Mouse (Mus musculus) hindbrain, embryonic 16.5 days (tissue): Measurements from ENCODE around the gene Ar. TPM values are rescaled to one million over a fixed set of nuclear protein-coding genes. Genes with fewer than 3 reads are reported as not detected.

Experiments used
- ATAC-seq: fragments of 200-750 bp; cut with Nextera tagmentation; 2 replicates; pipeline ENCODE4 v1.8.0; 2017; ENCODE audit warnings: moderate TSS enrichment, moderate library complexity
- H3K27ac ChIP-seq: fragments of 300-500 bp; sonication (generic); 2 replicates; pipeline ENCODE4 v1.5.1; 2014; ENCODE audit warnings: low read depth, mild to moderate bottlenecking, control low read depth, low read length, moderate library complexity
- H3K27me3 ChIP-seq: fragments of 300-500 bp; sonication (generic); replicated peaks from 2 replicates; pipeline ENCODE4 v1.6.1; 2014; ENCODE audit warnings: low read length; ENCODE audit not compliant: control insufficient read depth, insufficient read depth
- H3K36me3 ChIP-seq: fragments of 300-500 bp; sonication (generic); 2 replicates; pipeline ENCODE4 v1.6.1; 2014; ENCODE audit warnings: mild to moderate bottlenecking, low read length, moderate library complexity, mixed read lengths; ENCODE audit not compliant: control insufficient read depth, insufficient read depth
- H3K4me1 ChIP-seq: fragments of 300-500 bp; sonication (generic); 2 replicates; pipeline ENCODE4 v1.6.1; 2014; ENCODE audit warnings: low read depth, low read length; ENCODE audit not compliant: control insufficient read depth, insufficient read depth
- H3K4me2 ChIP-seq: fragments of 300-500 bp; sonication (generic); 2 replicates; pipeline ENCODE4 v1.6.1; 2014; ENCODE audit warnings: mild to moderate bottlenecking, low read length, control low read depth, moderate library complexity
- H3K4me3 ChIP-seq: fragments of 300-500 bp; sonication (generic); 2 replicates; pipeline ENCODE4 v1.5.1; 2014; ENCODE audit warnings: mild to moderate bottlenecking, low read length, control low read depth, moderate library complexity
- H3K9ac ChIP-seq: fragments of 300-500 bp; sonication (generic); 2 replicates; pipeline ENCODE4 v1.6.1; 2014; ENCODE audit warnings: low read depth, mild to moderate bottlenecking, control low read depth, low read length, moderate library complexity
- H3K9me3 ChIP-seq: fragments of 300-500 bp; sonication (generic); 2 replicates; pipeline ENCODE4 v1.6.1; 2014; ENCODE audit warnings: mild to moderate bottlenecking, low read length, moderate library complexity; ENCODE audit not compliant: control insufficient read depth
- WGBS: fragments of 180-500 bp; shearing (Covaris S2); extraction: QIAGEN DNeasy Blood & Tissue Kit; methylation state at CpG from one replicate; pipeline ENCODE4 v1.1.7; 2014; 5-methylcytosine and 5-hydroxymethylcytosine counted together
- polyA plus RNA-seq: library from polyadenylated mRNA; unstranded; fragments of >200 nt; fragmentation: Nextera tagmentation; extraction: Ambion mirVana; gene quantifications from 2 replicates; pipeline ENCODE4 v1.2.1, GENCODE M21; 2015

The Ar gene
- polyA plus RNA-seq, 1 experiment from 2014 or later: 0.18 TPM

DNA sequence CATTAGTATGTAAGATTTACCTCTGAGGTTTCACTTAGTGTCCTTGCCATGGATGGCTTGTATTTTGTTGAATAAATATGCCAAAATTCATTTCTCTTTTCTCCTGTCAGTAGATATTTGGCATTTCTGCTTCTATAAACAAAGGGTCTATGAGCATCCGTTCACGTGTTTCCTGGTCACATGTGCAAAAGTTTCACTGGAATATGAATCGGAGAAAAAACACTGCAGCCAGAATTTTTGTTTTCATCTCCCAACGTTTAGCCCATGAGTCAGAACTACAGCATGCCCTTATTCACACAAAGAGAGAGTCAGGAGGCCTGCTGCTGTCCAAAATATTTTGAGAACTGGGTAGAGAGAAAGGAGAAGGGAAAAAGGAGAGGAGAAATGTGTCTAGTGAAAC is 99.8 kb downstream of the Ar start:
- no peak overlapping the region for H3K4me3 ChIP-seq
- H3K27me3 ChIP-seq: no peaks in the 10 kb centered on the region
- H3K4me1 ChIP-seq: no peaks in the 10 kb centered on the region
- no peak overlapping the region for H3K27ac ChIP-seq
- H3K4me2 ChIP-seq: no peak overlapping the region
- no peaks in the 10 kb centered on the region for H3K36me3 ChIP-seq
- H3K9ac ChIP-seq: no peak overlapping the region
- H3K9me3 ChIP-seq: no peaks in the 10 kb centered on the region
- WGBS: 79% methylated on average over 4 of the region's 4 CpGs
- no peak for ATAC-seq

DNA sequence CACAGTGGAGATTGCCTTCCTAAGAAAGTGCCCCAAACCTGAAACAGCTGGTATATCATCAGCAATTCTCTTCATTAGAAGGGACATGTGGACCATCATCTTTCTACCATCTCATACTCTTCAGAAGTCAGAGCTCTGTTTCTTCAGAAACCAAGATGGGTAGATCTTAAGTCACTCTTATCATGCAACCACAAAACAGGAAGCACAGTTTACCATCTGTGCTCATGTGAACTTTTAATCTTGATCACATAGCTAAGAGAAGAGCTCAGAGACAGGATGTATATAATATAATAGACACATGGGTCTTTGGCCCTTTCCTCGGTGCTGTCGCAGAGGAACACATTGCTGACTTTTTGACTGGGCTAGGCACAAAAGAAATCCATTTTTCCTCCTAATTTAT is 111.1 kb downstream of the Ar start:
- H3K4me3 ChIP-seq: no peak overlapping the region
- no peak overlapping the region for H3K4me2 ChIP-seq
- no peaks in the 10 kb centered on the region for H3K27me3 ChIP-seq
- no peaks in the 10 kb centered on the region for H3K36me3 ChIP-seq
- H3K27ac ChIP-seq: no peak overlapping the region
- H3K9me3 ChIP-seq: no peaks in the 10 kb centered on the region
- ATAC-seq: no peak
- no peak overlapping the region for H3K9ac ChIP-seq
- WGBS: 77% methylated on average over 2 of the region's 2 CpGs
- no peaks in the 10 kb centered on the region for H3K4me1 ChIP-seq

DNA sequence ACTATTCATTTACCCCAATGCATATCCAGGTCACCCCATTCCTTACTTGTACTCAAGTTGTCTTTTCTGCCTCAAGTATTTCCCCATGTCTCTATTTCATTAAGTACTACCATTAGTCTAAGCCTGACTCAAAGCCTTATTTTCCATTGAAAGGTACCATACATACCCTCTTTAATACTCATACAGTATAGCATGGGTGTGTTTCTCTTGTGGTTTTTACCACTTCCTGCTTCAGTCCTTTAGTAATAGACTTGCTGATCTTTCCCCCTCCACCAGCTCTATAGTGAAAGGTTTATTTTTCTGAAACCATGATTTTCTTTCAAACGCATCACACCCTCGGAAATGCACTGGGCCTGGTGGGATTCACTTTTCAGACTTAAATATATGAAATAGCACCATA is 117.2 kb downstream of the Ar start:
- Histone ChIP-seq H3K27me3 (no peaks in the 10 kb centered on the region), H3K36me3 (no peaks in the 10 kb centered on the region), H3K4me3 (no peak overlapping the region), H3K27ac (no peak overlapping the region), H3K4me2 (no peak overlapping the region), H3K9me3 (no peaks in the 10 kb centered on the region), H3K4me1 (no peaks in the 10 kb centered on the region), H3K9ac (no peak overlapping the region)
- 90% methylated on average over 2 of the region's 2 CpGs for WGBS
- ATAC-seq: no peak

DNA sequence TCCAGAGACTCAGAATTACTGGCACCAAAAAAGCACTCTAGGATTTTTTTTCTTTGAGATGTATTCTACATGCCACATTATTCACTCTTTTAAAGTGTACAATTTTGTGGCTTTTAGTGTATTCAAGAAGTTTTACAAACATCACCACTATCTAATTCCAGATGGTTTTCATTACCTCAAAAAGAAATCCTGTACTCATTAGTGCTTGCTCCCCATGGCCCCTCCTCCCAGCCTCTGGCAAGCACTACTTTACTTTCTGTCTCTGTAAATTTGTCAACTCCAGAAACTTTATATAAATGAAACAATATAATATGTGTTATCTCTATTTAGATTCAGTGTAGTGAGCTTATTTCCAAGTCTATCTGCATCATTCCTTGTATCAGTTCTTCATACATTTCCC is 122.8 kb downstream of the Ar start:
- H3K27ac ChIP-seq: no peak overlapping the region
- no peaks in the 10 kb centered on the region for H3K9me3 ChIP-seq
- H3K4me2 ChIP-seq: no peak overlapping the region
- no peaks in the 10 kb centered on the region for H3K27me3 ChIP-seq
- H3K36me3 ChIP-seq: no peaks in the 10 kb centered on the region
- no peak overlapping the region for H3K4me3 ChIP-seq
- no peak for ATAC-seq
- no peaks in the 10 kb centered on the region for H3K4me1 ChIP-seq
- H3K9ac ChIP-seq: no peak overlapping the region

DNA sequence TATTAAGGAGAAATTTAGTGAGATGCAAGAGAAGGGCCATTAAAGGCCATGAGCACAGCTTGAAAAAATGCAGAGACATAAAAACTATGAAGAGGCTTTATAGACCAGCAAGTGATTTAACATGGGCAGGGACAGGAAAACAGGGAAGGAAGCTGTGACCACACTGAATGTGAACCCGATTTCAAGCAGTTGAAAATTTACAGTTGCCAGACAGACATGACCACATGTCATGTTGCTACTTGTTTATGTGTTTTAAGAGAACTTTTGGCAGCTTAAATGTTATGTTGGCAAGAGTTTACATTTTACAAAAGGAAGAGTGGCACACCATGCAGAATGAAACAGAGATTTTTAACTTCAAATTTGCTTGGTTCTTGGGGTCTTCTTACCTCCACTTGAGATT is 143.2 kb downstream of the Ar start:
- Histone ChIP-seq H3K9me3 (no peaks in the 10 kb centered on the region), H3K27me3 (no peaks in the 10 kb centered on the region), H3K4me2 (no peak overlapping the region), H3K27ac (no peak overlapping the region), H3K9ac (no peak overlapping the region), H3K4me3 (no peak overlapping the region), H3K36me3 (no peaks in the 10 kb centered on the region), H3K4me1 (no peaks in the 10 kb centered on the region)
- WGBS: 64% methylated on average over 1 of the region's 1 CpGs
- no peak for ATAC-seq

DNA sequence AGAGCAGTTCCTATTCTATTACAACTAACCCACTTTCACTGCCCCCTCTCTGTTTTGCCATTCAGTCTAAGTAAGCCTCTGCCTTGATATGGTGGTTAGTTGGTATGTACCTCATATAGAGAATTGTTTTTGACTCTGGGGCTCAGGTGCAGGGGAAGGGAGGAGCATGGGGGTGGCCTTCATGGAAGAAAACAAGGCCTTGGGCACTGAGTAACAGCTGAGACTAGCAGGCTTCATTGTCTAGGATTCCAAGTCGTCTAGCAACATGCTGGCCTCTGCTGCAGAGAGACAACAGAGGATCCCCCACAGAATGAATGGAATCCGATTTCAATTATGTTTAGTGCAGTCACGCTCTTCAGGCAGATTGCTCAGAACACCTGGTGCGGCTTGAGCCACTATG is 152.1 kb downstream of the Ar start:
- Histone ChIP-seq H3K9me3 (no peaks in the 10 kb centered on the region), H3K4me3 (no peak overlapping the region), H3K27ac (no peak overlapping the region), H3K36me3 (no peaks in the 10 kb centered on the region), H3K27me3 (no peaks in the 10 kb centered on the region), H3K4me2 (no peak overlapping the region), H3K4me1 (no peaks in the 10 kb centered on the region), H3K9ac (no peak overlapping the region)
- 38% methylated on average over 4 of the region's 4 CpGs for WGBS
- ATAC-seq: peak; percentile 48; the same call in 1 of the 2 replicates

DNA sequence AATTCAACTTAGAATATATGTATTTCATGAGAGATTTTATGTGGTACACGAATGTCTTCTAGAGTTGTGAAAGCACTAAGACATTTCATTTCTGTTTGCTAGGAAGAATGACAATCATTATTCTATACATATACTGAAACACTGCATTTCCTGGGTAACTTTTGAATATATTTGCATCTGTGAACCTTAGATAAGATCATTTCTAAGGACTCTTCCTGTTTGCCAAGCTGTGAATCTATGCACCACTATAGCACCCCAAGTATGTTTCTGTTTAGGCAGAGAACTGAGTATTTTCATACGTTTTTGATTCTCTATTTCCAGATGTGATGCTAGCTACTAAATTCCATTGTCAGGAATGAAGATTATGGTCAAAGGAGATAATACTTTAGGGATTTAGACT is 153.4 kb downstream of the Ar start:
- WGBS: 72% methylated on average over 2 of the region's 2 CpGs
- no peaks in the 10 kb centered on the region for H3K4me1 ChIP-seq
- no peak for ATAC-seq
- H3K4me3 ChIP-seq: no peak overlapping the region
- no peaks in the 10 kb centered on the region for H3K36me3 ChIP-seq
- H3K27ac ChIP-seq: no peak overlapping the region
- H3K9me3 ChIP-seq: no peaks in the 10 kb centered on the region
- H3K27me3 ChIP-seq: no peaks in the 10 kb centered on the region
- no peak overlapping the region for H3K4me2 ChIP-seq
- H3K9ac ChIP-seq: no peak overlapping the region

DNA sequence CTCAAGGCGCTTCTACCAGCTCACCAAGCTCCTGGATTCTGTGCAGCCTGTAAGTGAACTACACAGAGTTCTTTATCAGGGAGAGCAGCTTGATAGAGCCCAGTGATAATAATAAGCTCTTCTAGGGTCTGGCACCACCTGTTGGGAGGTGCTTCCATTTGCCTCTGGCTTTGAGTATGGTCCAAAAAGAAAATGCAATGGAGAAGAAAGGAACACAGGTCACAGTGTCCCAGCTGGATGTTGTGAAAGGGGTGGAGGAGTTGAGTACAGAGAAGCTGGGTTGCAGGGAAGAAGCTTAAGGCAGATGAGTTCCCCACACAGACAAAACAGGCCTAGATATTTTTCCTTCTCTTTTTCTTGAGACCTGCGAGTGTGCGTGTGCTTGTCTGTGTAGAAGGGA is 167.4 kb downstream of the Ar start:
- H3K4me3 ChIP-seq: no peak overlapping the region
- no peak overlapping the region for H3K9ac ChIP-seq
- WGBS: 81% methylated on average over 3 of the region's 3 CpGs
- H3K4me1 ChIP-seq: no peaks in the 10 kb centered on the region
- ATAC-seq: no peak
- H3K27me3 ChIP-seq: no peaks in the 10 kb centered on the region
- H3K27ac ChIP-seq: no peak overlapping the region
- no peaks in the 10 kb centered on the region for H3K36me3 ChIP-seq
- no peak overlapping the region for H3K4me2 ChIP-seq
- H3K9me3 ChIP-seq: no peaks in the 10 kb centered on the region

DNA sequence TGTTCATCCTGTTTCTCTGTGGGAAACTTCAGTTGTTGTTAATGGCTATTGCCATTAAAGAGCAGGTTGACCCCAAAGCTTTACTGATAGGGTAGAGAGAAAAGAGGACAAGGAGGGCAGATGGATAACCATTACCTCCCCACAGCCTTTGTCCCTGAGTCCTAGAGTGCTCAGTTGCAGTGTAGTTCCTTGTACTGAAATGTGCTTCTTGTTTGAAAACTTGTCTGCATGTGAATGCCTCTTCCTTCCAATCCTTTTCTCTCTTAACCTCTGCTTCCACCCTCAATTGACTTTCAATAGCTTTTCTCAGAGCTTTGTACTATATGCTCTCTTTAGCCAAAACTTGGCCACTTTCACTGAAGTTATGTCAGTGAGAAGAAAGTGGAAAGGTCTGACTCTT is 168.9 kb downstream of the Ar start:
- H3K9me3 ChIP-seq: no peaks in the 10 kb centered on the region
- H3K36me3 ChIP-seq: no peaks in the 10 kb centered on the region
- H3K27ac ChIP-seq: no peak overlapping the region
- H3K27me3 ChIP-seq: no peaks in the 10 kb centered on the region
- H3K9ac ChIP-seq: no peak overlapping the region
- H3K4me3 ChIP-seq: no peak overlapping the region
- H3K4me2 ChIP-seq: no peak overlapping the region
- no peak for ATAC-seq
- H3K4me1 ChIP-seq: no peaks in the 10 kb centered on the region

DNA sequence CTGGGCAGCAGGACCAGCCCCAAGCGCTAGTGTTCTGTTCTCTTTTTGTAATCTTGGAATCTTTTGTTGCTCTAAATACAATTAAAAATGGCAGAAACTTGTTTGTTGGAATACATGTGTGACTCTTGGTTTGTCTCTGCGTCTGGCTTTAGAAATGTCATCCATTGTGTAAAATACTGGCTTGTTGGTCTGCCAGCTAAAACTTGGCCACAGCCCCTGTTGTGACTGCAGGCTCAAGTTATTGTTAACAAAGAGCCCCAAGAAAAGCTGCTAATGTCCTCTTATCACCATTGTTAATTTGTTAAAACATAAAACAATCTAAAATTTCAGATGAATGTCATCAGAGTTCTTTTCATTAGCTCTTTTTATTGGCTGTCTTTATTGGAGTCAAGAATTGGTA is 174.5 kb downstream of the Ar start:
- 80% methylated on average over 2 of the region's 2 CpGs for WGBS
- no peak for ATAC-seq

More for the DNA sequence above, 174.5 kb downstream of the Ar start:
- H3K27me3 ChIP-seq: no peaks in the 10 kb centered on the region
- no peaks in the 10 kb centered on the region for H3K9me3 ChIP-seq
- H3K27ac ChIP-seq: no peak overlapping the region
- no peak overlapping the region for H3K4me3 ChIP-seq
- no peak overlapping the region for H3K9ac ChIP-seq
- H3K36me3 ChIP-seq: no peaks in the 10 kb centered on the region
- H3K4me2 ChIP-seq: no peak overlapping the region
- H3K4me1 ChIP-seq: no peaks in the 10 kb centered on the region
